Mouse (Mus musculus) right cerebral cortex, adult 18-20 months (tissue): ENCODE data around the gene Syf2.

Source experiments
- DNase-seq: peaks from one replicate; pipeline ENCODE4 v3.0.0; 2022; ENCODE audit warnings: mixed read lengths

Gene Syf2

GRCm38 (mm10) chr4:134924019-134924741 lies 6.5 kb upstream of the Syf2 start:
- peak; percentile 64 for DNase-seq

GRCm38 (mm10) chr4:134925206-134925605 lies 5.5 kb upstream of the Syf2 start:
- DNase-seq = no peak

GRCm38 (mm10) chr4:134927815-134928463 lies 2.8 kb upstream of the Syf2 start:
- no peak for DNase-seq

- DNase-seq = no peak
Measured at GRCm38 (mm10) chr4:134928464-134928836, 2.2 kb upstream of the Syf2 start.

DNA sequence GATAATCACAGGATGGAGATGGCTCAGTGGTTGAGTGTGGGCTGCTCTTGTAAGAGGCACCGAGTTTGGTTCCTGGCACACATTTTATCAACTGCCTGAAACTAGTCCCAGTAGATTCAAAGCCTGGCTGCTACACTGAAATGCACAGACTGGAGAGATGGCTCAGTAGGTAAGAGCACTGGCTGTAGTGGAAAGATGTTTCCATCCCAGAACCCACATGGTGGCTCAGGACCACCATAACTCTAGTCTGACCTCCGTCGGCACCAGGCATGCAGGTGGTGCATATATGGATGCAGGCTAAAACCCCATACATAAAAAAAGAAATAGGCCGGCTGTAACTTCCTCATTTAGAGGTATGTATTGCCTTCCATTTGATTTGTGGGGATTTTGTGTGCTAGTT lies 1.2 kb upstream of the Syf2 start:
- DNase-seq = no peak

GRCm38 (mm10) chr4:134930190-134930589 lies 508 bp upstream of the Syf2 start:
- no peak for DNase-seq

- no peak for DNase-seq
Measured at GRCm38 (mm10) chr4:134937240-134938176, 6.8 kb downstream of the Syf2 start.

GRCm38 (mm10) chr4:134939900-134940299 lies 9.2 kb downstream of the Syf2 start:
- no peak for DNase-seq

DNA sequence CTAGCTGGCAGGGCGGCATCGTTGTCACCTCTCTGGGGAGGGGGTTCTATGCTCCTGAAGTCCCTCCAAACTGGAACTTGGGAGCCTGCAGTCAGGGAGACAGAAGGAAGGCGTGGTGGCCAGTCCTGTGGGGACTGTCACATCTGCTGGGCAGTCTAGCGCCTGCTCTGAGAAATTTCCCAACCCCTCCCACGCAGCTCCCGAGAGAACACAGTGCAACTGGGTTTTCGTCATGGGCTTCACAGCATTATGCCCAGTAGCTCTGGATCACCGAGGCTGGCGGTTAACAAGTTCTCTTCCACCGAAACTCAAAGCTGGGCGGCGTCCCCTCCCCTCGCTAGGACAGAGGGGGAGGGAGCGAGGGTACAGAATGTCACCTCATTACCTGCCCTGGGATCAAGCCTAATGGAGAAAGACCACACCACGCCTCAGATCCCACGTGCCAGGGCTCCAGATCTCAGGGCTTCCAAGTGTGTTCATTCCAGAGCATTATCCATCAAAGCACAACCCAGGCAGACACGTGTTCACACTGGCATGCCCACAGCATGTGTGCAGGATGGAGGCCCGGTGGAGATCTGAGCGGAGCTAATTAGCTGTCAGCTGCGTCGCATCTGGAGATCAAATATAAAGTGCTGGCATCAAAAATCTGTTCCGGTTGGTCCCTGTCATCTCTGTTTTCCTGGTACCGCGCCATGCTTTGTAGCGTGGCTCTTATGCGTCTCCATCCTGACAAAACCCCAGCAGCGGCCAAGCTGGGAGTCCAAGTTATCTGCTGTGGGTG lies 13.2 kb downstream of the Syf2 start:
- peak; percentile 73 for DNase-seq

GRCm38 (mm10) chr4:134946024-134946744 lies 15.5 kb downstream of the Syf2 start:
- DNase-seq = peak; percentile 75

GRCm38 (mm10) chr4:134950518-134951091 lies 19.9 kb downstream of the Syf2 start:
- no peak for DNase-seq

GRCm38 (mm10) chr4:134954461-134954860 lies 23.8 kb downstream of the Syf2 start:
- no peak for DNase-seq

DNA sequence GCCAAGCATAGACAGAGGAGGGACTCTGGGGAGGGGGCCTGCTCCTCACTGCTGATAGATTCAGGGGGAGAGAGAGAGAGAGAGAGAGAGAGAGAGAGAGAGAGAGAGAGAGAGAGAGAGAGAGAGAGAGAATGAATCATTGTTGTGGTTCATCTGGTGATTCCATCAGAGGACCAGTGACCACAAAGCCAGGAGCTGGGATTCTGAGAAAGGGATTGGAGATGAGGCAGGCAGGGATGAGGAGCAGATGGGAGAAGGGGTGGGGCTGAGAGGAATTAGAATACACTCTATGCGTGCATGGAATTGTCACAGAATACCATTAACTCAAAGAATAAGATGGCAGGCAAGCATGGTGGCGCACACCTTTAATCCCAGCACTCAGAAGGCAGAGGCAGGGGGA lies 24.5 kb downstream of the Syf2 start:
- DNase-seq = no peak

DNA sequence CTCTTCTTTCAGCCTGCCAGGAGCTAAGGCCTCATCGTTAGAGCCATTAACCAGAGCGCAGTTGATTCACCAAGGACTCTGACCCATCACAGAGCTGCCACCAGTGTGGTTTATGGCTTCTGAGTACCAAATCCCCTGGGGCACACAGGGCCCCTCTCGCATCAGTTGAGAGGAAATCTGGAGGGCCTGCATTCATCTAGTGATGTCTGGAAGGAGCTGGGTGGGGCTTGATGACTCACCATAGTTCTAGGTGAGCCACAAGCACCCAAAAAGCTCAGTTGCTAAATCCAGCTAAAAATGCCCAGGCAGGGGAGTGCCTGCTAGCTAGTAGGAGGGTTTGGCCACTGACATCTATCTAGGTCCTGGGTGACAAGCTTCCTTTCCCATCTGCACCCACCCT lies 25.1 kb downstream of the Syf2 start:
- no peak for DNase-seq

- peak; percentile 33 for DNase-seq
Measured at GRCm38 (mm10) chr4:134956328-134956727, 25.6 kb downstream of the Syf2 start.

DNA sequence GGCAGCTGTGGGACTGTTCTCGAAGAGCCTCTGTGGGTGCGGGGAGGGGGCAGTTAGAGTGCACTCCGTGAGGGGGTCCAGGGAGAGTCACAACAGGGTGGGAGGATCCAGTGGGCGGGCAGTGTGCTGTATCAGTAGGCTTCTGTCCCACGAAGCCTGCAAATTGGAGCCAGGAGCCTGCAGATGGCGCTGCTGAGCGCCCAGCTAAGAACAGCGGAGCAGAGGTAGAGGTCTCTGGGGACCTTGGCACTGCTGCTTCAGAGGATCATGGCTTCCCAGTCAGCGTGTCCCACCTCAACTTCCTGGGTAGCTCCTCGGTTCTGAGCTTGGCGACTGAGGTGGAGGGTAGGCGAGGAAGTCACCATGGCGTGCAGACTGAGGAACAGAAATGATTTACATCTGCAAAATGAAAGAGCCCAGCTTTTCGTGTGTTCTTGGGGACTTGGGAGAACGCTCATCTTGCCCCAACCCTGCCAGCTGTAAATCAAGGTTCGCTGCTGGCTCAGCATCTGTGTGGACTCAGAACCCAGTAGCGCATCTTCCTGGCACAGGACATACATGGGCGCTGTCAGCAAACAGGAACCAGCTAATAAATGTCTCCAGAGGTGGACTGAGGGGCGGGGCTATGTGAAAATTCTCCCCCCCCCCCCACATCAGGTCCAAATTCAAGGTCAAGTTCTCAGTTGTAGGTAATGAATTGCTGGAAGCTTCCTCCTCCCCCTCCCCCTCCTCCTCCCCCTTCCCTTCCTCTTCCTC lies 32.5 kb downstream of the Syf2 start:
- no peak for DNase-seq

- no peak for DNase-seq
Measured at GRCm38 (mm10) chr4:134967887-134968604, 37.3 kb downstream of the Syf2 start.

GRCm38 (mm10) chr4:134968605-134968976 lies 37.9 kb downstream of the Syf2 start:
- no peak for DNase-seq

DNA sequence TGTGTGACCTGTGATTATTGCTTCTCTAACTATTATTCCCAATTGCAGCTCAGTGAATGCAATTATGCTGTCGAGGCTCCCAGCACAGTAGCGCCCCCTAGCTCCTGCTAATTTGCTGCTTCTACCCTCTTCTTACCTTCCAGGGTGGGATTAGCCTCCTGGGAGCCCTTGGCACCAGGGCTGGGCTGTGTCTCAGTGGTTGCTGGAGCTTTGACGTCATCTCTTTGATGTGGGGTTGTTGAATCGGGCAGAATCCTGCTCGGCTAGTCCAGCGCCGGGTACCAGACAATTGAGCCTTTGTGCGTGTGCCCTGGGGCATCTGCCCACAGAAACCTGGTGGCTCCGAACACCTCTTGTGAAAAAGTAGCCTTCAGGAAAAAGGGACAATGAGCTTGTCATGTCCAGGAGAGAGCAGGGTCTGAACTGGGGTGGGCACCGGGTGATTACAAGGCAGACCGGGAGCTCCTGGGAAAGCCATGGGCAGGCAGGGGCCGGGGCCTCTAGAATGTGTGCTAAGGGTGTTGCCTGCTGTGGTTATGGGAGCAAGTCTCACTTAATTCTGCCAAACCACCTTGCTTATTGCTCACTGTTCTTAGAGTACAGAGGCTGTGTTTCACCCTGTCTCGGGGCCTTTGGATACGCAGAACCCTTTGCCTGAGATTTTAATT lies 44.7 kb downstream of the Syf2 start:
- no peak for DNase-seq

DNA sequence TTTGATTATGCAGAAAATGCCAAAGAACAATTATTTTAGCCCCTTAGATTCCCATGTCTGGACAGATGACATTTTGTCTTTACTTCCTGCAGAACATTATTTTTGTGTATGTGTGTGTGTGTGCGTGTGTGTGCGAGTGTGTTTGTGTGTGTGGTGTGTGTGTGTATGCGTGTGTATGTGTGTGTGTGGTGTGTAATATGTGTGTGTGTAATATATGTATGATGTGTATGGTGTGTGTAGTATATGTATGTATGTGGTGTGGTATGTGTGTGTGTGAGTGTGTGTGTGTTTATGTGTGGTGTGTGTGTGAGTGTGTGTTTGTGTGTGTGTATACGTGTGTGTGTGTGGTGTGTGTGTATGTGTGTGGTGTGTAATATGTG lies 45.2 kb downstream of the Syf2 start:
- no peak for DNase-seq
